Mouse (Mus musculus) erythroblast, embryonic 14.5 days (primary cell): ENCODE measurements around the gene Rgs21.

Source experiments
- GATA1 ChIP-seq: IDR thresholded peaks from 2 replicates; pipeline ENCODE4 v1.6.1; 2012; ENCODE audit warnings: low read length, inconsistent platforms, mixed read lengths
- TAL1 ChIP-seq: IDR thresholded peaks from 3 replicates; pipeline ENCODE4 v1.6.1; 2012; ENCODE audit warnings: low read length, inconsistent platforms, mixed read lengths

DNA sequence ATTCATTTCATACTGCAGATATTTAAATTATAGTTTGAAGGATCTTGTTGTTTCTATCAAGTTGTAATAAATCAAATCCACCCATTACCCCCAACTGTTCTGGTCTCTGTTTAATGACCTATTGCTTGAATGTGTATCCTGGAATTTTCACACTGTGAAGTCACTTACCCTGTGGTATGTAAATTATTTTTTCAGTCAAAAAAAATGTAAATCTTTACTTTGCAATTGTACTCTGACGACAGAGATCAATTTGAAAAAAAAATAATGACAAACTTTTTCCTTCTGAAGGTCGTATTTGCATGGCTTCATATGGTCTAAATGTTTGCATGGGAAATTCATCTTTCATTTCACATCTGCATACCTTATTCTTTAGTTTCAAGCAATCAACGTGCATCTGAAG is at the start of gene Rgs21:
- TF ChIP-seq TAL1 (no peak), GATA1 (no peak)
